Mouse (Mus musculus) c-Kit-positive CD71-negative TER-119-negative erythroid progenitor cells, embryonic 14.5 days (primary cell): ENCODE measurements around the gene Gm49711.

Experiments used
- DNase-seq: peaks from one replicate; pipeline ENCODE4 v3.0.0-alpha.2; 2013; ENCODE audit warnings: low read depth

Gm49711 gene

DNA sequence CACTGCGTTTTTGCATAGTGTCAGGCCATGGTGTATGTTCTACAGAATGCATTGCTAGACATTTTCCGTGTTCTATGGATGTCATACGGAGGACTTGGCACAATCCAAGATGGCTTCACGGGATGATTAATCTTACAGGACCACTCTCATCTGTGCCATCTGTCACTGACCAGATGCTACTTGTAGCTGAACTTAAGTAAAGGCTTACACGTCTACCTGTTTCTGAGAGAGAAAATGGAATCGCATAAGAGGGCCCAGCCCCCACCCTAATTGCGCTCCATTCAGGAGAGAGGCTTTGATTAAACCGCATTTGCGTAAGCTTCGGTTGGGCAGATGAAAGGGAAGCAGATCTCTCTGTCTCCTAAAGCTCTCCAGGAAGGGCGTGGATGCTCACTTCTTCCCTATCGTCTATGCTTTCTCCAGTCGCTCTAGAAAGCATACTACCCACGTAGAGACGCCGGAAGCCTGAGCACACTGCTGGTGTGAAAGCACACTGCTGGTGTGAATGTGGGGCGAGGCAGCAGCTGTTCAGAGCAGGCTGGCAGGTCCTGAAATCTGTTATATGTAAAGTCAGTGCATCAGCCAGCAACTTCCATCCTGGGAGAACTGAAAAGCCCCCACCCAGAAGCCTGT is 62.9 kb downstream of the Gm49711 start:
- no peak for DNase-seq

DNA sequence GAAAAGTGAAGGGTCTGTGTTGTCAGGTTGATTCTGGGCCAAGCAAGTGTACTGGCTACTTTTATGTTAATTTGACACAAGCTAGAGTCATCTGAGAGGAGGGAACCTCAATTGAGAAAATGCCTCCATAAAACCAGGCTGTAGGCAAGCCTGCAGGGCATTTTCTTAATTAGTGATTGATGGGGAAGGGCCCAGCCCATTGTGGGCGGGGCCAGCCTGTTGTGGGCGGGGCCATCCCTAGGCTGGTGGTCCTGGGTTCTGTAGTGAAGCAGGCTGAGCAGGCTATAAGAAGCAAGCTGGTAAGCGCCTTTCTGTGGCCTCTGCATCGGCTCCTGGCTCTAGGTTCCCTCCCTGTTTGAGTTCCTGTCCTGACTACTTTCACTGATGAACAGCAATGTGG is 69.1 kb downstream of the Gm49711 start:
- DNase-seq: no peak

- DNase-seq: no peak
Observed at GRCm38 (mm10) chr16:92127666-92128065, 69.5 kb downstream of the Gm49711 start.

- DNase-seq: no peak
Observed at GRCm38 (mm10) chr16:92129843-92130242, 71.7 kb downstream of the Gm49711 start.

GRCm38 (mm10) chr16:92132511-92132910 is 74.4 kb downstream of the Gm49711 start:
- DNase-seq: no peak

GRCm38 (mm10) chr16:92134148-92134764 is 76.1 kb downstream of the Gm49711 start:
- no peak for DNase-seq

DNA sequence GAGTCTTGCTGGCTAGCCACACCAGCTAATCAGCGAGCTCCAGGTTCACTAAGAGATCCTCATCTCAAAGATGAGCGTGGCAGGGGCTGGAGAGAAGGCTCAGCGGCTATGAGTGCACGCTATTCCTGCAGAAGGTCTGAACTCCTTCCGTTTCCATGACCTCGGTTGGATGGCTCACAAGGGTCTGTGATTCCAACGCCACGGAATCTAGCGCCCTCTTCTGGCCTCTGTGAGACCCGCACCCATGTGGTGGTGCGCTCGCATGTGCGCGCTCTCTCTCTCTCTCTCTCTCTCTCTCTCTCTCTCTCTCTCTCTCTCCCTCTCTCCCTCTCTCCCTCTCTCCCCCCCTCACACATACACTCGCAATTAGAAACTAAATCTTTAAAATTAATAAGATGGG is 78.2 kb downstream of the Gm49711 start:
- DNase-seq: no peak

- no peak for DNase-seq
Observed at GRCm38 (mm10) chr16:92139386-92140261, 81.5 kb downstream of the Gm49711 start.

GRCm38 (mm10) chr16:92140328-92140727 is 82.2 kb downstream of the Gm49711 start:
- no peak for DNase-seq

DNA sequence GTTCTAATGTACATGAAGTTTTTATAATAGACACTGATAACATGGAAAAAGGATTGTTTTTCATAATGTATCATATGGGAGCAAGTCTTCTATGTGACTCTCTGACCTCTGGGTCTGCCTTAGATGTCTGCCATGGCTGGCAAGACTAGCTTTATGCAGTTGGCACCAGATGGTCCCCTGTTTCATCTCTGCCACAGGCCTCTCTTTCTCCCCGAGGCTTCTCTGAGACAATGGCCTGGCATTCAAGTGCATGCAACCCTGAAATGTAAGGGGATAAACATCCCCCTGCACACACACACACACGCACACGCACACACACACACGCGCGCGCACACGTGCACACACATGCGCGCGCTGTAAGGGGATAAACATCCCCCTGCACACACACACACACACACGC is 82.9 kb downstream of the Gm49711 start:
- DNase-seq: no peak

- no peak for DNase-seq
Observed at GRCm38 (mm10) chr16:92142426-92143012, 84.4 kb downstream of the Gm49711 start.

GRCm38 (mm10) chr16:92147631-92148366 is 89.7 kb downstream of the Gm49711 start:
- no peak for DNase-seq

GRCm38 (mm10) chr16:92148367-92148728 is 90.2 kb downstream of the Gm49711 start:
- no peak for DNase-seq

DNA sequence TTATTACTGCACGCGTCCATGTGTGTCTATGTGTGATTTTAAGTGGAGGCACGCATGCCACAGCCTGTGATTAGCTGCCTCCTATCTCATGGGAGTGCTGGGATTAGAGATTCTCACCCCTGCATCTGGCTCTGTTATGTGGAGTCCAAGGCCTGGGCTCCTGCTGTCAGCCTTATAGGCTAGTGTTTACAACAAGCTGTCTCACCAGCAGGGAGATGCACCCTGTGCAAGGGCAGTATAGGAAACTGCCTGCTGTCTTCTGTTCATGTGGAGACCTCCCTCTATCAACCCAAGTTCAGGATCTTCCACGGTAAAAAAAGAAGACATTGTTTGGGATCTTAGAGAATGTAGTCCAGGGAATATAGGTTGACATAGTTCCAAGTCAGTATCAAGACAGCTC is 92.9 kb downstream of the Gm49711 start:
- no peak for DNase-seq

DNA sequence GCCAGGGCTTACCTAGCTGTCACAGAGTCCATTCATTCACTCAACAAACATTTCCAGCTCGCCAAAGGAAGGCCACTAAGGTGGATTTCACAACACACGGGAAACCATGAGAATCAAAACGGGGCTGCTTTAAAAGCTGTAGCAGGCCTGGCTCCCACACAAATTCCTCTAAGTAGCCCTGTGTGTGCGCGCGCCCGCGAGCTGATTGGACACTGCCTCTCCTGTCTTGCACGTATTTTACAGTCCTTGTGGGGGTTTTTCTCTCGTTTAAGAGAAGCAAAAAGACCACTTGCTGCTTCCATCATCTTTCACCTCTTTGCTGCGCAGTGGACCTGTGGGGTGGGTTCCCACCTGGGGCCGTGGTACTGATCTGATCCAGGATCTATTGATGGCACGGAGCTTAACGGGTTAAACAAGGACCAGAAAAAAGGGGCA is 99.9 kb downstream of the Gm49711 start:
- DNase-seq: no peak

DNA sequence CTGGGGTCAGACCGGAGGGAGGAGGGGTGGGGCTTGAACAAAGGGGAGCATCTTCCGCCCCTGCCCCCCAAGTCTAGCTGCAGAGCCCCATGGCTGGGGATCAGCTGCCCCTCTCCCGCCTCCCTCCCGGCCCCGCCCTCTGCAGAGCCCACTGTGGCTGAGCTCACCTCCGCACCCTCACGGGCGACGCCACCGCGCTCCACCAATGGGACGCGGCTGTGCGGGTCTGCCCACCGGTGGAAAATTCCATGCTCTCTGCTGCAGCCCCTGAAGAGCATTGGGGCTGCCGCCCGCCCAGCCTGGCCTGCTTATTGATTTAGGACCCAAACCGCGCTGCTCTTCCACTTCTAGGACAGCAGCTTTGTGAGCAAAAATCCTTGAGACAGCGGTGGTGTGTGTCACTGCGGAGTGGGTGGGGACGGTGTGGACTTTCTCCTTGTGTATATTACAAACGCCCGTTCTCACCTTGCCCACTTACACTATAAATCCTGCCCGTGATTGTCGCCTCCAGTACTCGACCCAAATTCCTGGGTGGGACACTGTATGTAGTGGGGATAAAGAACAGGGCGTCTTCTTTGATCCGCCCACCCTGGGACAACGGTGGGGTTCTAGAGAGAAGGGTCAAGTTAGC is 100.5 kb downstream of the Gm49711 start:
- no peak for DNase-seq

DNA sequence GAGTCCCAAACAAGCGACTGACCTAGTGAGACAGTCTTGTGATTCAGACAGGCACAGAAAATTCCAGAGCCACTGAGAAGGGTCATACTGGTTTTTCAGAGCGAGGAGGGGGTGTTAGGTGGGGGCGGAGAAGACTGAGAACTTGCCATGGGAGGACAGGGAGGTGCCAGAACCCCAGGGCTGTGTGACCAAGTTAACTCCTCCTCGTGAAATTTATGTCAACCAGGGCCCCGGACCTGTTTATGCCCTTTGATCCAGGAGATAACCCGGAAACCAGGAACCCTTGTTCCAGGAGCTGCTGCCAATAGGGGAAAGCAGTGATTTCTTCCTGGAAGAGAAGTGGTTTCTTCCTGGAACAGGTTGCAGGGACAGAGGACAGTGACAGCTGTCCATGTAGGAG is 101.0 kb downstream of the Gm49711 start:
- DNase-seq: no peak

- DNase-seq: no peak
Observed at GRCm38 (mm10) chr16:92162289-92162688, 104.2 kb downstream of the Gm49711 start.

DNA sequence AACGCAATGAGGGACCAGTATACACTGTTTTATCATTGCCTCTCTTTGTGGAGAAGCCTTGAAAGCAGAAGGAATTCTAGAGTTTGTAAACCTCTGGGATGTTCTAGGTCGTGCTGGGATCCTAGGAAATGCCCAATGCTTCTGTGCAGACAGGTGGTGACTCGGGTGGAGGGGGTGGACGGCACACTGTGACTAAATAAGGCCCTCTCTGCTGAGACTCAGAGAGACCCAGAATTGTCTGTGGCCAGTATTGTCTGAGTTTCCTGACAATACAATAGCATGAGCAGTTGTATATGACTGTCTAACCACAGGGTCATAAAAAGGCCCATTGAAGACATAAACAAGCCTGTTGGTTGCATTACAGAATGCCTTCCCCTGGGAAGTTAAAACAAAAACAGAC is 105.4 kb downstream of the Gm49711 start:
- no peak for DNase-seq

DNA sequence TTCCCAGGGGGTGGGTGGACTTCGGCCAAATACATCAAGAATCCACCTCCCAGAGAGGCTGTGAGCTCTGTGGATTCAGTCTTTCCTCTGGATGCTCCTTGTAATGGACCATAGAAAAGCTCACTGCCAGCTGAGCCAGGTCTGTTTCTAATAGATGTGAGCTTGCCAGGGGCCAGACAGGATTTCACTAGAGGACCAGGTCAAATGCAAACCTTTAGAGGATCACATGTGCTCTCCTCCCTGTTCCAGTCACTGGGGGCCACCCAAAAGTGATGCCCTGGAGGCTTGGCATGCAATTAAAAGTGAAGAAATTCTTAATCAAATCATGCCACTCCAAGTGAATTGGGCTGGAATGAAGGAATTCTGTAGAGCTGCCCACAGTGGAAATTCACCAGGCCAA is 117.9 kb downstream of the Gm49711 start:
- DNase-seq: no peak

DNA sequence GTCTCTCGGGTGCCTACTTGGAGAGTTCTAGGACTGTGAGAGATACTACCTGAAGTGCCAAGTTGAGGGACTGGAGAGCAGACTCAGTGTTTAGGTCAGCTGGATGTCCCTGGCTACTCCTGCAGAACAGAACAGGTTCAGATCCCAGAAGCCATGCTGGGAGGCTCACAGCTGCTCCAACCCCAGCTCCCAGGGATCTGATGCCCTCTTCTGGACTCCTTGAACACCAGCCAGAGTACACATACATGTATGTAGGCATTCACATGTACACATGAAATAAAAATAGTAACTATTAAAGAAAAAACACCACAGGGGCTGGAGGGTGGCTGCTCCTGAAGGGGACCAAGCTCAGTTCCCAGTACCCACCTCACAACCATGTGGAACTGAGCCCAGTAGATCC is 119.6 kb downstream of the Gm49711 start:
- no peak for DNase-seq

DNA sequence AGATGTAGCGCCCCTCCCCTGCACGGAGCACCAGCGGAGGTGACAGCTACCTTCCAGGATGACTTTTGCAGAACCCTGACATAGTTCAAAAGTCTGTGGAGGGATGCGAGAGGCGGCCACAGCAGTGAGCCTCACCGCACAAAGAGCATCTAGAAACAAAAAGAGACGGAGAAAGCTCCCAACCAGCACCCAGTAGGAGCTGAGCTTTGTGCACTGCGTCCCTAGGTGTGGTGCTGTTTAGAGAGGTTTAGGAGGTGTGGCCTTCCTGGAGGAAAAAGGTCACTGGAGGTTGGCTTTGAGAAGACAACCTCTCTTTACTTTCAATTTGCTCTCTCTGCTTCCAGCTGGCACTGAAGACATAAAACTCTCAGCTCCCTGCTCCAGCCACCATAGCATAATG is 121.2 kb downstream of the Gm49711 start:
- no peak for DNase-seq
